Mouse (Mus musculus): Measurements from ENCODE around the gene Lrba. TPM values are rescaled to one million over a fixed set of nuclear protein-coding genes. Genes with fewer than 3 reads are reported as not detected.

The Lrba gene
- total RNA-seq, 2 experiments from 2014 or later = 17.0 to 18.4 TPM

DNA sequence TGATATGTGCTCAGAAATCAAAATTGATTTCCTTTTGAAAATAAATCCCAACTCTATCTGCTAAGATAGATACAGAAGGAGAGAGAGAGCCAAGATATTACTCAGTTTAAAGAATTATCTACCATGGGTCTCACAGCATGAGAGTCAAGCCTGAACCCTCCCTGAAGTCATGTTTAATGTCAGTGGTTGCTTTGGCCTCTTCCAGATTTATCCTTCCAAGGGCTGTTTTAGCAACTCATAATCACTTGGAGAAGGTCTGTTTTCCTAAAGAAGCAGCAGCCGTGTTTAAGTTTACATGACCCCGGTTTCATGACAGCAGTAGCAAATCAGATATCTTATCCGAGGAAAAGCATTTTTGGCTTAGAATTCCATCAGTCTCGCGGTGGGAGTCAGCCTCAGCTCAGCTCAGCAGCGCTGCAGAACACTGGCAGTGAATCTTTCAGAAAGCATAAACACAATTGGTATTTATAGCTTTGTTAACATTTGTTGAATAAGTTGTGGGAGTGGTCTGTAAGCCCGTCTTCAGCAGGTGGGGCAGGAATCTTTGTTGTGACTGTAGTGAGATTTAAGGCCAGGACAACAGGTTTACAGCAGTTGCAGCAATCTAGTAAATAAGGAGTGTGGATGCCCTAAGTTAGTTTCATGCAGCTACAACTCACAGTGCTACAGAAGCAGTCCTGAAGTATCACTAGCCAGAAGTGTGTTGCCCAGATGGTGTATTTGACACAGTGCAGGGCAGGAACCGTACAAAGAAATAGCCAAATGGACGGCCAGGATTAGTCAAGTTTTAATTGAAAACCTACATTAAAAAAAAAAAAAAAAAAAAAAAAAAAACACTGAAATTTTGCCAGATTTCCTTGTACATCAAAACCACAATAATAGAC is 499.2 kb downstream of the Lrba start:
- DNase-seq = no peak
- intact Hi-C loops (cut with DNase I; ENCODE audit: low total_unique reads) = no loop called here

GRCm38 (mm10) chr3:86725113-86725512 is 500.6 kb downstream of the Lrba start:
- intact Hi-C loops (cut with DNase I; ENCODE audit: low total_unique reads) = no loop called here

GRCm38 (mm10) chr3:86738831-86739230 is 514.4 kb downstream of the Lrba start:
- no peak for DNase-seq
- intact Hi-C loops (cut with DNase I; ENCODE audit: low total_unique reads) = no loop called here

More at GRCm38 (mm10) chr3:86725113-86725512, 500.6 kb downstream of the Lrba start:
- no peak for DNase-seq

DNA sequence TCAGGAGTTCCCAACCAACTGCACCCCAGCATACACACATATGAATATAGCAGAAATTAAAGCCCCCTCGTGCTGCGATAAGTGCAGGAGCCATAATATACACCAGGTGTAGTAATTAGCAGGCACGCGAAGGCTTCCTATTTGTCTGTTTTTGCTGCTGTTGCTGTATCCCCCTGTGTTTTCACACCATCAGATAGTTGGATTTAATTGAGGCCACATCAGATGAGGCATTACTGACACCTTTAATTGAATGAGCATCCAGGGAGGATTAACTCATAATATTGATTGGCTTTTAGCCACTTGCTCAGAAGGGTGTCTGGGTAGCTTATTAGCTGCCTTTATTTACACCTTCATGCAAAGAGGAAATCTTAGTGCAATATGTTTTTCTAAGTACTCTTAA is 515.3 kb downstream of the Lrba start:
- intact Hi-C loops (cut with DNase I; ENCODE audit: low total_unique reads) = no loop called here
- DNase-seq = no peak

GRCm38 (mm10) chr3:86745348-86745747 is 520.9 kb downstream of the Lrba start:
- no peak for DNase-seq
- intact Hi-C loops (cut with DNase I; ENCODE audit: low total_unique reads) = no loop called here

DNA sequence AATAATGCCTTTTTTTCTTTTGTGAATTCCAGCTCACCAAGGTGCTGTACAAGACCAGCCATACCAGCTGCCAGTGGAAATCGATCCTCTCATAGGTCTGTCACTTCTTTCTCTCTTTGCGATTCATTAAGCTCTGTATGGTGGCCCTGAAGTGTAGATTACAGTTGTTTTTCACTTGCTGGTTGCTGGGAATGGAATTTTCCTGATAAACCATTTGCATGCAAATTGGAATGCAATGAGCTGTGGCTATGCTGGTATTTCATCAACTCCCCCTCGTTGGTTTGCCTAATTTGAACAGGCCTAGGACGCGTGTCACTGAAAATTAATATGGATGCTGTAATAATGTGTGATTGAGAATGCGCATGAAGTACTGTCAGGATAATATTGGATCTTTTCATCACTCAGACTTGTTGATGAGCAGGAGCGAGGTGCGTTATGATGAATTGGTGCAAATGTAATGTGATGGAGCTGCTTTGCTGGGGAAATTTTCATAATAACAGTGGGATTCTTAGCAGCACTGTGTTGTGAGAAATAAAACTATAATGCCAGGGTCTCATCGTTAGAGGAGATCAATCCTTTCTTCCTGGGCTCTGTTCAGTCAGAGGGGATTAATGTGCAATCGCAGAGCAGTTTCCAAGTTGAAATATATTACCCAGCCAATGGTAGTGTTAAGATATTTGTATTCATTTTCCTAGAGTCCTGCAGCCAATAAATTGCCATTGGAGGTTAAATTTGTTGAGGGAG is 521.5 kb downstream of the Lrba start:
- intact Hi-C loops (cut with DNase I; ENCODE audit: low total_unique reads) = no loop called here
- DNase-seq = no peak

GRCm38 (mm10) chr3:86750652-86751051 is 526.2 kb downstream of the Lrba start:
- DNase-seq = no peak
- intact Hi-C loops (cut with DNase I; ENCODE audit: low total_unique reads) = no loop called here

GRCm38 (mm10) chr3:86754178-86754577 is 529.7 kb downstream of the Lrba start:
- no peak for DNase-seq
- intact Hi-C loops (cut with DNase I; ENCODE audit: low total_unique reads) = no loop called here

DNA sequence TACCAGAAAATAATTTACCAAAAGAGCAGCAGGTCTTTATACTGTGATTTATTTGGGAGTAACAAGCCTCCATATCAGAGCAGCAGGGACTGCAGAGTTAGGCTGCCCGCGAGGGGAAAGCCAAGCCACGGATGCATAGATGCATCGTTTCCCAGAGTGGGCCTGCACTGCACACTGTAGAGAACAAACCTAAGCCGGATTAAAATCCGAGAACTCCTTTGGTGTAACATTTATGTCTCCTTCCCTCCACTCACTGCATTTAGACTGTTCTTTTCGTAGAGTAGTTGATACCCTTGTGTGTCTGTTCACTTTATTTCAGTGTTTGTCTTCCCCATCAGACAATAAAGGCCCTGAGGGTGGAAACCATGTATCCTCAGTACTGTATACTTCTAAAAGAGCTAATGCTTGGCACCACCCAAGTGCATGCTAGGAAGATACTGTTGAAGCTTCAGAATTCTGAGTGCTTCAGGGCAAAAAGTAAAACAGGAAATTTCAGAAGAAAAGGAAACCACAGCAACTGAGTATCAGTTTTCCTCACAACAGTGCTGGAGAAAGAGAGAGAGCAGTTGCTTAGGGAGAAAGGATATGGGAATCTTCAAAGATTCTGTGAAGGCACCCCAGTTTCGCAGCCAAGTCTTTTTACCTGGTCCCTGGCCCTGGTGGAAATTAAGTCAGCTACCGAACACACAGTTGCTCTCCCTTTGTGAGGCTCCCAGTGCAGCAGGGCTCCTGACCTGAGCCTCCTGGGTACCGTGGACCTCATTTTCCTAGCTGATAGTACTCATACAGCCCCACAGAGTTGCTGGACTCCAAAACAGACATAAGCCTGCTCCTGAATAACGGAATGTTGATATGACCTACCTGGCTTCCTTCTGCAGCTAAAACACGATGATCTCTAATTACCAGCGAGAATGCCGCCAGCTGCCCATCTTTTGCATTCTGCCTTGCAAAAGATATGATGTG is 530.4 kb downstream of the Lrba start:
- DNase-seq = no peak

DNA sequence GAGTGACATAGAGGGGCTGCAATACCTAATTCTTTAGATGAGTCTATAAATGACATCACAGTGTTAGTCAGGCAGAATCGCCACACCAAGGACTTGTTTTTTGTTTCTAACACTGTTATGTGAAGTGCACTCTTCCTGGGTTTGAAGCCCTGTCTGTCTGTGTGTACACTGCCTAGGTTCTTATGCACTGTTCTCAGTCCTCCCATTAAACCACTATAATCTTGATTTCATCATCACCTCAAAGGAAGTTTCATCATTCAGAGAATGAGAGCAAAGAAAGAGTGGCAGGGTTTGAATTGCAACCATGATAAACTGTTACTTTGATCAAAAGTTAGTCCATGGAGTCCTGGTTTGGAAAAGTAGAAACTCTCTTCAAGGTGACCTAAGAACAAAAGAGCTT is 532.1 kb downstream of the Lrba start:
- DNase-seq = no peak
- intact Hi-C loops (cut with DNase I; ENCODE audit: low total_unique reads) = no loop called here

More for the DNA sequence above, 530.4 kb downstream of the Lrba start:
- intact Hi-C loops (cut with DNase I; ENCODE audit: low total_unique reads) = no loop called here

- intact Hi-C loops (cut with DNase I; ENCODE audit: low total_unique reads) = no loop called here
- no peak for DNase-seq
Measured at GRCm38 (mm10) chr3:86758727-86759126, 534.2 kb downstream of the Lrba start.

DNA sequence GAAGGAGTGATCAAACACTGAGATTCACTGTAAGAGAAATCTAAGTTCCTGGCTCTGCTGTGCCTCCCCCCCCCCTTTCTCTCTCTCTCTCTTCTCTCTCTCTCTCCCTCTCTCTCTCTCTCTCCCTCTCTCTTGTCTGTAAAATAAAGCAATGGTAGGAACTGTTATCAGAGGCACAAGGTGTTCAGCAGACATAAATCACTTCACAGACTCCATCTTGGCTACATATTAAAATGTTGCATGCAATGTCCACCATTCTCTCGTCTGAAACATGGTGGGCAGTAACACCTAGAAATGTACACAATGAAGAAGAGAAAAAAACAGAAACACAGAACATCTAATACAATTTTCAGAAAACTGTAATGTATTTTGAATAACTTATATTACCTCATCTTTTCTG is 534.9 kb downstream of the Lrba start:
- intact Hi-C loops (cut with DNase I; ENCODE audit: low total_unique reads) = no loop called here
- DNase-seq = no peak

GRCm38 (mm10) chr3:86759834-86760233 is 535.4 kb downstream of the Lrba start:
- intact Hi-C loops (cut with DNase I; ENCODE audit: low total_unique reads) = loop anchor here (10.0 kb wide), 1 partner anchor 435 kb away; no protein-coding TSS in a partner anchor
- DNase-seq = no peak

DNA sequence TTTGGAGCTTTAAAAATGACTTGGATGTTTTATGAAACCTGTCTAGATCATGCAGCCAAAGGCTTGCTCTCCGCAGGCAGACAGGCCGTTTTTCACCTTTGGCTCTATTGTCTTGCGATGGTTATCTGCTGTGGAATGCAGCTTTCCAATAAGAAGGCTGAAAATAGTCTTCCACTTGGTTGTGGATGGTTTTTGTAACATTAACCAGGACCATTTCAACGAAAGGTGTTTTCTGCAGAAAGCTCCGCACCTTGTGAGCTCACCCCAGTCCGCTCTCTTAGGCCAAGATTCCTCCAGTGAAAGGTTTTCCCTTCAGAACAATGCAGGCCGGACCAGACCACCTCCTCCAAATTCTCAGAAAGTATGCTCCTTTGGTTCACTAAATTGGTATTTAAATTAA is 536.0 kb downstream of the Lrba start:
- DNase-seq = no peak
- intact Hi-C loops (cut with DNase I; ENCODE audit: low total_unique reads) = loop anchor here (10.0 kb wide), 1 partner anchor 436 kb away; no protein-coding TSS in a partner anchor

DNA sequence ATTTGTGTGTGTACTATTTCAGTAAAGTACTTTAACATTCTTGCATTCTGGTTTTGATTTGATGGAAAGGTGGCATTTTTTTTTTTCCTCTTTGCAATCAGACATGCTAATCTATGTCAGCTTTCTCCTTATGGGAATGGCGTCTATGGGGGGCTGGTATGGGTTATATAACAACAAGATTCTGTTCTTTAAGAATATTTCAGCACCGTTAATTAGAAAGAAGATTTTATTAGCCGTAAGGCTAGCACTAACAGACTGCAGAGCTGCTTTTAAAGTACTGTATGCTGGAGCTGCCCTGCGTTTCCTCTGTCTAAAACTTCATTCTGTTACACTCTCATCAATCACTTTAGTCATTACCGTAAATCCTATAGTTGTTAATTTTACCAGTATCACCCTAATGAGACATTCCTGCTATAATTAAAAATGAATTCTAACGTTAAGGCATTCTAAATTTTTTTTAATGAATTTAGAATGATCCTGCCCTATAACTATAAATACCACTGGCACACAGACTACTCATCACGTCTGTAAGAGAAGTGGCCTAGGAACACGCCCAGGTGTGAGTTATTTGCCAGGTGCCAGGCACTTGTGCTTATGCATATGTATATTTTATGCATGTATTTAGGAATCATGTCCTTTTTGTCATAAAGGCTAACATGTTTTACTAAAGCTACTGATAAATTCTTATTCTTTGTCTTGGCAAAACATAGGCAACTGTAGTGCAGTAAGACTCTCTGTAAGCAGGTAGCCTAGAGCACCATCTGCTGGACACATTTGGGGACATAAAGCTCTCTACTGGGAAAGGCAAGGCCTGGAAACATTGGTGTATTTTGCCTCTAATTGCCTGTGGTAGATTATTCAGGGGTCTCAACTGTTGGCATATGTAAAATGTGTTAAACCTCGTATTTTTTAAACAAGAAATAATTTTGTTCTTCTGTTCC is 536.9 kb downstream of the Lrba start:
- DNase-seq = peak; percentile 56
- intact Hi-C loops (cut with DNase I; ENCODE audit: low total_unique reads) = loop anchor here (10.0 kb wide), 1 partner anchor 437 kb away; no protein-coding TSS in a partner anchor

GRCm38 (mm10) chr3:86762036-86762415 is 537.5 kb downstream of the Lrba start:
- intact Hi-C loops (cut with DNase I; ENCODE audit: low total_unique reads) = loop anchor here (10.0 kb wide), 1 partner anchor 437 kb away; no protein-coding TSS in a partner anchor
- DNase-seq = no peak

DNA sequence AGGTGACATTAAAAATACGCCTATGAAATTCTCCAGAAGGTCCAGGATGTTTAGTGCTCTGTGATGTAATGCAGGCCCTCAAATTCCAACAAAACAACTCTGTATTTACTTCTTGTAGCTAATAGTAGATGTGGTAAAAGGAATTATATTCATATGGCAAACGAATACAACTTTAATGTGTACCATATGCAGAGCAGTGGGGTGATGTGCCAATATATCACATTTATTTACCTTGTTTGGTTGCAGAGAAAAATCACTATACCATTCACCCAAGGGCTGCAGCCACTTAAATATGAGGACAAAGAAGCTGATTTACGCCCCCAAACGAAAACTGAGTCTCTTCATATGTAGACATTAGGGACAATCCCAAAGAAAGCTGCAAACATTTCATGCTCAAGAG is 538.0 kb downstream of the Lrba start:
- intact Hi-C loops (cut with DNase I; ENCODE audit: low total_unique reads) = loop anchor here (10.0 kb wide), 1 partner anchor 438 kb away; no protein-coding TSS in a partner anchor
- no peak for DNase-seq

DNA sequence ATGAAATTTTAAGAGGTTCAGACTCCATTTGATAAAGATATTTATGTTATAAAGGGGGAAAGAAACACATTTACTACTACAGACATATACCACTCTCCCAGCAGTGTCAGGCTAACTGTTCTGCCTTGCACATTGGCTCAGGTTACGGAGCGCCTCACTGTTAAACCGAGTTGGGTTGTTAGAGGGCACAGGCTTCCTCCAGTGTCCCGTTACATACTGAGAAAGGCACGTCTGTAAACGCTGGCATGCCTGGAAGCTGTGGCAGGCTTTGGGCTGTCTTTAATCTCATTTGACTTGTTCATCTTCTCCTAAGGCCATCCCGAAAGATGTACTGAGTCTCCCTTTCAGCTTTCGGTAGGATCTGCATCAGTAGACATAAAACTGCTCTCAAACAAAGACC is 544.1 kb downstream of the Lrba start:
- intact Hi-C loops (cut with DNase I; ENCODE audit: low total_unique reads) = loop anchor here (10.0 kb wide), 1 partner anchor 444 kb away; no protein-coding TSS in a partner anchor
- DNase-seq = no peak

Measured in gastrocnemius, postnatal 14 days (tissue).